Mouse (Mus musculus) stomach, postnatal 0 days (tissue): Measurements from ENCODE around the gene Mafg. TPM values are rescaled to one million over a fixed set of nuclear protein-coding genes. Genes with fewer than 3 reads are reported as not detected.

Source experiments
- ATAC-seq: fragments of 200-750 bp; cut with Nextera tagmentation; 2 replicates; pipeline ENCODE4 v1.8.0; 2017; ENCODE audit not compliant: low FRiP score, low TSS enrichment
- DNase-seq: peaks from one replicate; pipeline ENCODE4 v3.0.0-alpha.2; 2016; ENCODE audit warnings: low spot score
- H3K27ac ChIP-seq: fragments of 300-500 bp; sonication (generic); replicated peaks from 2 replicates; pipeline ENCODE4 v1.5.1; 2014; ENCODE audit warnings: mild to moderate bottlenecking, control low read depth
- H3K27me3 ChIP-seq: fragments of 300-500 bp; sonication (generic); 2 replicates; pipeline ENCODE4 v1.6.1; 2014; ENCODE audit warnings: low read length; ENCODE audit not compliant: control insufficient read depth, insufficient read depth
- H3K36me3 ChIP-seq: fragments of 300-500 bp; sonication (generic); 2 replicates; pipeline ENCODE4 v1.6.1; 2014; ENCODE audit warnings: low read length, mixed read lengths; ENCODE audit not compliant: control insufficient read depth, insufficient read depth
- H3K4me1 ChIP-seq: fragments of 300-500 bp; sonication (generic); replicated peaks from 2 replicates; pipeline ENCODE4 v1.6.1; 2014; ENCODE audit warnings: antibody characterized with exemption; ENCODE audit not compliant: control insufficient read depth, insufficient read depth
- H3K4me2 ChIP-seq: fragments of 300-500 bp; sonication (generic); replicated peaks from 2 replicates; pipeline ENCODE4 v1.6.1; 2014; ENCODE audit warnings: low read depth, mild to moderate bottlenecking, control low read depth, moderate library complexity
- H3K4me3 ChIP-seq: fragments of 300-500 bp; sonication (generic); 2 replicates; pipeline ENCODE4 v1.5.1; 2014; ENCODE audit warnings: low read depth, low read length, control low read depth
- H3K9ac ChIP-seq: fragments of 300-500 bp; sonication (generic); 2 replicates; pipeline ENCODE4 v1.6.1; 2014; ENCODE audit warnings: mild to moderate bottlenecking, low read length, control low read depth, mixed read lengths
- H3K9me3 ChIP-seq: fragments of 300-500 bp; sonication (generic); 2 replicates; pipeline ENCODE4 v1.6.1; 2016; ENCODE audit warnings: low read length; ENCODE audit not compliant: control insufficient read depth
- CTCF ChIP-seq: IDR thresholded peaks from 2 replicates; pipeline ENCODE4 v1.5.1; 2016; ENCODE audit warnings: antibody characterized with exemption, low read depth, mild to moderate bottlenecking, moderate library complexity
- EP300 ChIP-seq: optimal IDR thresholded peaks from 2 replicates; pipeline ENCODE3; 2016; ENCODE audit warnings: antibody characterized with exemption
- WGBS: fragments of 180-500 bp; shearing (Covaris S2); extraction: QIAGEN DNeasy Blood & Tissue Kit; methylation state at CpG from one replicate; pipeline ENCODE4 v1.1.7; 2014; 5-methylcytosine and 5-hydroxymethylcytosine counted together
- polyA plus RNA-seq: library from polyadenylated mRNA; unstranded; fragments of >200 nt; fragmentation: Nextera tagmentation; extraction: Ambion mirVana; gene quantifications from 2 replicates; pipeline ENCODE4 v1.2.1, GENCODE M21; 2015

Gene Mafg
- polyA plus RNA-seq, 1 experiment from 2014 or later = 21.3 TPM

GRCm38 (mm10) chr11:120622805-120623204 is 10.6 kb downstream of the Mafg start:
- Histone ChIP-seq H3K4me2 (no peak overlapping the region), H3K27ac (no peak overlapping the region), H3K36me3 (peaks cover 9% of the 10 kb centered on the region), H3K9me3 (no peaks in the 10 kb centered on the region), H3K4me3 (no peak overlapping the region), H3K4me1 (peaks cover 3% of the 10 kb centered on the region; the same call in 1 of the 2 replicates), H3K27me3 (no peaks in the 10 kb centered on the region), H3K9ac (no peak overlapping the region)
- 89% methylated on average over 6 of the region's 6 CpGs for WGBS
- TF ChIP-seq EP300 (no peak), CTCF (no peak)
- DNase-seq (no peak), ATAC-seq (no peak)

- TF ChIP-seq EP300 = no peak
- TF ChIP-seq CTCF = no peak
- Histone ChIP-seq H3K9me3 (no peaks in the 10 kb centered on the region), H3K27me3 (no peaks in the 10 kb centered on the region), H3K4me3 (no peak overlapping the region), H3K4me2 (no peak overlapping the region), H3K27ac (no peak overlapping the region), H3K4me1 (peaks cover 4% of the 10 kb centered on the region), H3K9ac (no peak overlapping the region), H3K36me3 (peaks cover 9% of the 10 kb centered on the region)
- no peak for DNase-seq
- WGBS = 87% methylated on average over 14 of the region's 14 CpGs
- ATAC-seq = no peak
These were observed 13.2 kb downstream of the Mafg start for GRCm38 (mm10) chr11:120620195-120620594.

GRCm38 (mm10) chr11:120618619-120619535 is 14.5 kb downstream of the Mafg start:
- Histone ChIP-seq H3K4me2 (no peak overlapping the region), H3K4me1 (peaks cover 3% of the 10 kb centered on the region), H3K27me3 (no peaks in the 10 kb centered on the region), H3K27ac (no peak overlapping the region), H3K4me3 (no peak overlapping the region), H3K36me3 (peaks cover 9% of the 10 kb centered on the region), H3K9me3 (no peaks in the 10 kb centered on the region), H3K9ac (no peak overlapping the region)
- ATAC-seq (no peak), DNase-seq (no peak)
- no peak for TF ChIP-seq EP300
- no peak for TF ChIP-seq CTCF
- 93% methylated on average over 25 of the region's 25 CpGs for WGBS

- under 1% methylated on average over 53 of the region's 56 CpGs for WGBS
- TF ChIP-seq EP300 (no peak), CTCF (no peak)
- Histone ChIP-seq H3K4me3 (peak within 1 kb of the TSS; percentile 79), H3K9me3 (no peaks in the 10 kb centered on the region), H3K4me1 (peaks cover 3% of the 10 kb centered on the region), H3K9ac (peak within 1 kb of the TSS; percentile 81), H3K27me3 (no peaks in the 10 kb centered on the region), H3K27ac (peak within 1 kb of the TSS; percentile 86), H3K4me2 (peak within 1 kb of the TSS; percentile 88), H3K36me3 (peaks cover 9% of the 10 kb centered on the region)
- ATAC-seq = peak; percentile 91
- peak; percentile 97 for DNase-seq
These were observed 15.8 kb downstream of the Mafg start, which contains the start of gene Pcyt2 for GRCm38 (mm10) chr11:120617519-120618112. Pcyt2 (minus strand) TSS chr11:120617936.

- 44% methylated on average over 4 of the region's 4 CpGs for WGBS
- H3K4me2 ChIP-seq = peak overlapping the region; percentile 88
- no peaks in the 10 kb centered on the region for H3K9me3 ChIP-seq
- no peaks in the 10 kb centered on the region for H3K27me3 ChIP-seq
- H3K36me3 ChIP-seq = peaks cover 12% of the 10 kb centered on the region; the same call in 1 of the 2 replicates
- peak overlapping the region; percentile 79 for H3K4me3 ChIP-seq
- peak overlapping the region; percentile 81 for H3K9ac ChIP-seq
- DNase-seq (no peak), ATAC-seq (no peak)
- TF ChIP-seq EP300 (no peak), CTCF (no peak)
- peaks cover 3% of the 10 kb centered on the region for H3K4me1 ChIP-seq
- peak overlapping the region; percentile 86; the same call in 1 of the 2 replicates for H3K27ac ChIP-seq
These were observed 16.6 kb downstream of the Mafg start for GRCm38 (mm10) chr11:120616617-120617294.
